Mouse (Mus musculus) embryonic fibroblast, embryonic 13.5 days (primary cell): ENCODE results near the gene Ube2l6.

Experiments used
- CTCF ChIP-seq: IDR thresholded peaks from 2 replicates; pipeline ENCODE4 v1.5.1; 2011; ENCODE audit warnings: mild to moderate bottlenecking, control low read depth, low read length, moderate library complexity, borderline replicate concordance; ENCODE audit not compliant: insufficient read depth
- POLR2A ChIP-seq: IDR thresholded peaks from 2 replicates; pipeline ENCODE4 v1.6.1; 2011; ENCODE audit warnings: low read depth, mild to moderate bottlenecking, control low read depth, low read length, moderate library complexity

GRCm38 (mm10) chr2:84841905-84842304 is 43.3 kb downstream of the Ube2l6 start:
- TF ChIP-seq POLR2A (no peak), CTCF (no peak)
